Mouse (Mus musculus) heart, embryonic 15.5 days (tissue): ENCODE data around the gene Gm10447. TPM values are rescaled to one million over a fixed set of nuclear protein-coding genes. Genes with fewer than 3 reads are reported as not detected.
A peak's percentile ranks its signal among the peaks of the same experiment; 100 is the strongest.

Experiments used
- ATAC-seq: fragments of 200-750 bp; cut with Nextera tagmentation; replicated peaks from 2 replicates; pipeline ENCODE4 v1.8.0; 2017; ENCODE audit warnings: low read depth, moderate TSS enrichment; ENCODE audit not compliant: insufficient number of reproducible peaks, insufficient read depth, low FRiP score
- H3K27ac ChIP-seq: fragments of 300-500 bp; sonication (generic); 2 replicates; pipeline ENCODE4 v1.5.1; 2015; ENCODE audit warnings: mild to moderate bottlenecking, inconsistent platforms
- H3K27me3 ChIP-seq: fragments of 300-500 bp; sonication (generic); 2 replicates; pipeline ENCODE4 v1.6.1; 2015; ENCODE audit warnings: inconsistent platforms
- H3K36me3 ChIP-seq: fragments of 300-500 bp; sonication (generic); 2 replicates; pipeline ENCODE4 v1.6.1; 2015; ENCODE audit warnings: mild to moderate bottlenecking, inconsistent platforms
- H3K4me1 ChIP-seq: fragments of 300-500 bp; sonication (generic); replicated peaks from 2 replicates; pipeline ENCODE4 v1.6.1; 2015; ENCODE audit warnings: inconsistent platforms
- H3K4me2 ChIP-seq: fragments of 300-500 bp; sonication (generic); 2 replicates; pipeline ENCODE4 v1.6.1; 2015; ENCODE audit warnings: inconsistent platforms, mild to moderate bottlenecking, moderate library complexity
- H3K4me3 ChIP-seq: fragments of 300-500 bp; sonication (generic); 2 replicates; pipeline ENCODE4 v1.5.1; 2015; ENCODE audit warnings: mild to moderate bottlenecking, inconsistent platforms
- H3K9ac ChIP-seq: fragments of 300-500 bp; sonication (generic); 2 replicates; pipeline ENCODE4 v1.6.1; 2015; ENCODE audit warnings: mild to moderate bottlenecking, inconsistent platforms
- H3K9me3 ChIP-seq: fragments of 300-500 bp; sonication (generic); replicated peaks from 2 replicates; pipeline ENCODE4 v1.6.1; 2016; ENCODE audit warnings: inconsistent platforms
- WGBS: fragments of 180-500 bp; shearing (Covaris S2); methylation state at CpG from one replicate; pipeline ENCODE4 v1.1.7; 2015; ENCODE audit warnings: mixed read lengths; 5-methylcytosine and 5-hydroxymethylcytosine counted together
- microRNA-seq: library from miRNA; unstranded; fragments of <30 nt; microRNA quantifications from one replicate; pipeline ENCODE4, GENCODE M21; 2016
- polyA plus RNA-seq: library from polyadenylated mRNA; unstranded; fragments of >200 nt; fragmentation: Nextera tagmentation; extraction: Ambion mirVana; gene quantifications from 2 replicates; pipeline ENCODE4 v1.2.1, GENCODE M21; 2015

Gm10447 gene
- polyA plus RNA-seq, 1 experiment from 2014 or later, result not detected

GRCm38 (mm10) chr11:53424826-53425225, 32.1 kb downstream of the Gm10447 start:
- Histone ChIP-seq H3K4me2 (no peak overlapping the region), H3K4me1 (peaks cover 21% of the 10 kb centered on the region), H3K27ac (0 out of 2 replicates have a peak overlapping the region, but pooled peaks have one; percentile 13), H3K9me3 (no peaks in the 10 kb centered on the region), H3K36me3 (peaks cover 25% of the 10 kb centered on the region), H3K9ac (no peak overlapping the region), H3K27me3 (no peaks in the 10 kb centered on the region), H3K4me3 (no peak overlapping the region)
- WGBS, result 48% methylated on average over 2 of the region's 2 CpGs
- no peak for ATAC-seq

- no peaks in the 10 kb centered on the region for H3K27me3 ChIP-seq
- WGBS, result 61% methylated on average over 4 of the region's 4 CpGs
Observed at GRCm38 (mm10) chr11:53423036-53423435, 33.9 kb downstream of the Gm10447 start, which contains the start of gene Leap2. Gene Leap2, minus strand, starts transcription at chr11:53423170.

GRCm38 (mm10) chr11:53418048-53418447, 38.9 kb downstream of the Gm10447 start:
- Histone ChIP-seq H3K27ac (no peak overlapping the region), H3K36me3 (peaks cover 59% of the 10 kb centered on the region), H3K9ac (no peak overlapping the region), H3K9me3 (no peaks in the 10 kb centered on the region), H3K4me3 (no peak overlapping the region), H3K4me2 (no peak overlapping the region), H3K27me3 (no peaks in the 10 kb centered on the region), H3K4me1 (no peaks in the 10 kb centered on the region)
- ATAC-seq, result no peak

More at GRCm38 (mm10) chr11:53423036-53423435, 33.9 kb downstream of the Gm10447 start, which contains the start of gene Leap2:
- Histone ChIP-seq H3K4me2 (no peak within 1 kb of the TSS), H3K4me1 (peaks cover 14% of the 10 kb centered on the region), H3K4me3 (no peak within 1 kb of the TSS), H3K27ac (no peak within 1 kb of the TSS), H3K36me3 (peaks cover 28% of the 10 kb centered on the region), H3K9me3 (no peaks in the 10 kb centered on the region), H3K9ac (no peak within 1 kb of the TSS)
- no peak for ATAC-seq

GRCm38 (mm10) chr11:53413871-53414270, 43.0 kb downstream of the Gm10447 start:
- Histone ChIP-seq H3K9me3 (no peaks in the 10 kb centered on the region), H3K36me3 (peaks cover 81% of the 10 kb centered on the region), H3K27me3 (no peaks in the 10 kb centered on the region), H3K4me1 (no peaks in the 10 kb centered on the region), H3K27ac (no peak overlapping the region), H3K4me2 (no peak overlapping the region), H3K4me3 (no peak overlapping the region), H3K9ac (no peak overlapping the region)
- 92% methylated on average over 4 of the region's 4 CpGs for WGBS
- no peak for ATAC-seq

DNA sequence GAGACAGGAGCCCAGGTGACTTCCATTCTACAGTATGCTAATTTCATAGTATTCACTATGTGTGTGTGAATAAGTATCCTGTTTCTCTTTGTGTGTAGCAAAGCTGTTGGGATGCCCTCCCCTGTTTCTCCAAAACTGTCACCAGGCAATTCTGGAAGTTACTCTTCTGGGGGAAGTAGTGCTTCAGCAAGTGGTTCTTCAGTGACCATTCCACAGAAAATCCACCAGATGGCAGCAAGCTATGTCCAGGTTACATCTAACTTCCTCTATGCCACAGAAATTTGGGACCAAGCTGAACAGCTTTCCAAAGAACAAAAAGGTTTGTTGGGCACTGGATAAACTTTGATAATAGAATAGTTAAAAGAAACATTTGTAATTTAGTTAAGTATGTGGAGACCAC, 45.2 kb downstream of the Gm10447 start:
- no peak overlapping the region for H3K9ac ChIP-seq
- no peak overlapping the region for H3K4me2 ChIP-seq
- H3K4me3 ChIP-seq, result no peak overlapping the region
- H3K27ac ChIP-seq, result no peak overlapping the region
- peaks cover 88% of the 10 kb centered on the region for H3K36me3 ChIP-seq
- H3K27me3 ChIP-seq, result no peaks in the 10 kb centered on the region
- H3K9me3 ChIP-seq, result no peaks in the 10 kb centered on the region
- H3K4me1 ChIP-seq, result no peaks in the 10 kb centered on the region
- no peak for ATAC-seq

Small RNA genes within 50 kb of the gene (microRNA-seq; reads per million reads assigned to microRNA genes)
- gene Mir6920, result 0.63 reads per million

Other genes starting within 250 kb of the Gm10447 start
- gene Hspa4, start 156.7 kb downstream of the Gm10447 start, polyA plus RNA-seq, result 58.0 and 61.5 TPM in 2 replicates
- 12.2 and 14.3 TPM in 2 replicates for gene Zcchc10, start 132.4 kb downstream of the Gm10447 start, polyA plus RNA-seq
- gene Aff4, start 106.3 kb downstream of the Gm10447 start, polyA plus RNA-seq, result 30.5 and 37.7 TPM in 2 replicates
- gene Leap2, start 33.9 kb downstream of the Gm10447 start, polyA plus RNA-seq, result 0.34 TPM in 1 of 2 replicates, not detected in the other
- 1,038 and 1,358 TPM in 2 replicates for gene Uqcrq, start 26.3 kb downstream of the Gm10447 start, polyA plus RNA-seq
- 1.4 TPM in 2 replicates for gene Gdf9, start 26.1 kb downstream of the Gm10447 start, polyA plus RNA-seq
- 2.5 and 2.6 TPM in 2 replicates for gene Shroom1, start 95 bp upstream of the Gm10447 start, polyA plus RNA-seq
- not detected in 2 replicates for gene Gm9837, start 13.4 kb upstream of the Gm10447 start, polyA plus RNA-seq
- gene Gm9945, start 23.1 kb upstream of the Gm10447 start, polyA plus RNA-seq, result not detected in 2 replicates
- 0.34 and 0.48 TPM in 2 replicates for gene Sowaha, start 23.2 kb upstream of the Gm10447 start, polyA plus RNA-seq
- gene Sept8, start 62.1 kb upstream of the Gm10447 start, polyA plus RNA-seq, result 18.8 and 23.3 TPM in 2 replicates
- gene Kif3a, start 110.3 kb upstream of the Gm10447 start, polyA plus RNA-seq, result 43.5 and 43.6 TPM in 2 replicates
- 0.33 and 0.82 TPM in 2 replicates for gene Il4, start 161.6 kb upstream of the Gm10447 start, polyA plus RNA-seq
- gene Il13, start 177.6 kb upstream of the Gm10447 start, polyA plus RNA-seq, result not detected in 2 replicates